Mouse (Mus musculus) T-cell, adult 2 months (primary cell): ENCODE data around the gene Chia1.
A peak's percentile ranks its signal among the peaks of the same experiment; 100 is the strongest.
"Not testable (repeated sequence)": the region's sequence is repeated elsewhere in the genome, so short reads cannot be mapped to it uniquely, and the experiment has no call there.

Source experiments
- DNase-seq: peaks from one replicate; pipeline ENCODE4 v3.0.0; 2022; ENCODE audit warnings: low spot score

Chia1 gene

GRCm38 (mm10) chr3:106112929-106113328 is at the start of gene Chia1:
Gene Chia1 (plus strand): TSS chr3:106113229.
- no peak for DNase-seq

DNA sequence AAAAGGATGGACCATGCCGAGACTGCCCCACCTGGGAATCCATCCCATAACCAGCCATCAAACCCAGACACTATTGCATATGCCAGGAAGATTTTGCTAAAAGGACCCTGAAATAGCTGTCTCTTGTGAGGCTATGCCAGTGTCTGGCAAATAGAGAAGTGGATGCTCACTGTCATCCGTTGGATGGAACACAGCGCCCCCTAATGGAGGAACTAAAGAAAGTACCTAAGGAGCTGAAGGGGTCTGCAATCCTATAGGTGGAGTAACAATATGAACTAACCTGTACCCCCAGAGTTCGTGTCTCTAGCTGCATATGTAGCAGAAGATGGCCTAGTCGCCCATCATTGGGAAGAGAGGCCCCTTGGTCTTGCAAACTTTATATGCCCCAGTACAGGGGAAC is 45.3 kb upstream of the Chia1 start:
- peak; percentile 41 for DNase-seq

DNA sequence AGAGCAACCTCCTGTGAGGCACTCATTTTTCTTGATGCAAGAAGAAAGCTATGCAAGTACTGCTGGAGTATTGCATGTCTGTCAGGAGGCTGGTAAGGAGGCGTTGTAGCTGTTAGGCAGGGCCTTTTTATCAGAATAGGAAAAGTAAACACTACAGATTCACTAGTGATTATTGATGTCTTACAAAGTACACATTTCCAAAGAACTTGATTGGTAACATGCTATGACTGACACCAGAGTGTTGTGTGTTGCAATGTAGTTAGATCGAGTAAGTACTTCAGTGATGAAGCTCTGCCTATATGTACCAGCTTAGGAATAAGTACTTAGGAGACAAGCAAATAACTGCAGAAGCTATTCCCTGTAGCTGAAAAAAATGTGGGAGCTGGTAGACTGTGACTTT is 42.0 kb upstream of the Chia1 start:
- DNase-seq, result no peak

- no peak for DNase-seq
These were observed 38.2 kb upstream of the Chia1 start for GRCm38 (mm10) chr3:106074824-106075223.

- no peak for DNase-seq
These were observed 14.0 kb downstream of the Chia1 start for GRCm38 (mm10) chr3:106126999-106127398.

DNA sequence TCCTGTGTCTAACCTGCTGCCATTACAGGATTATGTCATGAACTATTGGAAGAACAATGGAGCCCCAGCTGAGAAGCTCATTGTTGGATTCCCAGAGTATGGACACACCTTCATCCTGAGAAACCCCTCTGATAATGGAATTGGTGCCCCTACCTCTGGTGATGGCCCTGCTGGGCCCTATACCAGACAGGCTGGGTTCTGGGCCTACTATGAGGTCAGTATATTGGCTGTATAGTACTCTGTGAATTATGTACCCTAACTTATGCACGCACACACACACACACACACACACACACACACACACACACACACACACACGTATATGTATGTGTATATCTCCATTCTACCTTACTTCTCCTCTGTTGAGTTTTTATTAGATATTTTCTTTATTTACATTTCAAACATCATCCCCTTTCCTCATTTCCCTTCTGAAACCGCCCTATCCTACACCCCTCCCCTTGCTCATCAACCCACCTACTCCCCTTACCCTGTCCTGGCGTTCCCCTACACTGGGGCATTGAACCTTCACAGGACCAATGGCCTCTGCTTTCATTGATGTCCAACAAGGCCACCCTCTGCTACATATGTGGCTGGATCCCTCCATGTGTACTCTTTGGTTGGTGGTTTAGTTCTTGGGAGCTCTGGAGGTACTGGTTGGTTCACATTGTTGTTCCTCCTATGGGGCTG is 15.9 kb downstream of the Chia1 start:
- no peak for DNase-seq

DNA sequence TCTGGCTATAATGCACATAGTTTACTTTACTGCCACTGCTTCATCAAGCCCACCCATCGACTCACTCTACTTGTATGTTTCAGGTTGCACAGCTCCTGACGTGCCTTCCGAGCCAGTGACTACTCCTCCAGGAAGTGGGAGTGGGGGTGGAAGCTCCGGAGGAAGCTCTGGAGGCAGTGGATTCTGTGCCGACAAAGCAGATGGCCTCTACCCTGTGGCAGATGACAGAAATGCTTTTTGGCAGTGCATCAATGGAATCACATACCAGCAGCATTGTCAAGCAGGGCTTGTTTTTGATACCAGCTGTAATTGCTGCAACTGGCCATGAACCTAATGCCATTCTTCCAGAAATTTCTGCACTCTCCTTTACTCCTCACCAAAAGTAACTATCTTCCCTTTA is 18.7 kb downstream of the Chia1 start:
- DNase-seq, result no peak

DNA sequence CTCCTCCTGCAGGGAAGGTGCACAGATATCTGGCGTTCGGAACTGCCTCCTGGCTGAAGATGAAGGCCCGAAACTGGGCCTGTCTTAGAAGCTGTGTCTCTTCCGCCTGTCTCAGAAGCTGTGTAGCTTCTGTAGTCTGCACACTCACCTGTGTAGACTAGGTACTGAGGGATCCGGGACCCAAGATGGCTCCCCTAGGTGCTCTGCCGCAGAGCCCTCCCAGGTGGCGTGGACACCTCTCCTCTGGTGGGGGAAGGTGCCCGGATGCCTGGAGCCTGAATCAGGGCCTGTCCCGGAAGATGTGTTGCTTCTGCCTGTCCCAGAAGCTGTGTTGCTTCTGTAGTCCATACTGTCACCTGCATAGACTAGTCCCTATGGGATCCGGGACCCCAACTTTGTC is 31.1 kb downstream of the Chia1 start:
- DNase-seq, result no peak

- no peak for DNase-seq
These were observed 41.4 kb downstream of the Chia1 start for GRCm38 (mm10) chr3:106154413-106154812.

- no peak for DNase-seq
These were observed 54.4 kb downstream of the Chia1 start, which contains the start of gene Chil3 for GRCm38 (mm10) chr3:106167464-106167863. Gene Chil3 (minus strand): TSS chr3:106167564.

- DNase-seq, result no peak
These were observed 57.6 kb downstream of the Chia1 start for GRCm38 (mm10) chr3:106170522-106171053.

DNA sequence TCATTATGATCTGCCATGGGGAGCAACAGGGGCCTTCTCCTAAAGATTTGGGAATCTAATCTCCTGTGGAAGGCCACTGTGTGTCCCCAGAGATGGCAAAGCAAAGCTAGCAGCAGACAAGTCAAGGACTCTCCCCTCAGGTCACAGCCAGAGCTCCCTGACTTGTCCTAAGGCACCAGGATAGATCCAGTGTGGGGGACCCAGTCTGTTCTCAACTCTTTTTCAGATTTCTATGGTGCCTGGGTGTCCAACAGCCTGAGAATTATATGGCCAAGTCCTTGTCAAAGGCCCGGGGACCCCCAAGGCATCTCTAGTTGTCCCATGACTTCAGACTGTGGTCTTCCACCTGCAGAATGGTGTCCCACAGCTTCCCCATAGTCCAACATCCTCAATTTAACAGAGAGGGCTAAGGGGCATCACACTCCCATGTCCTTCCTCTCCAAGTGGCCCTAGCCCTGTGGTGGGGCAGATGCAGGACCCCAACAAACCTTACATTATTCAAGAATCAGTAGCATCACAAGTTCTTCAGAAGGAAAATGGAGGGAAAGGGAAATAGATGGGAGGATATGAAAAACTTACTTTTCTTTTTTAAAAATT is 58.2 kb downstream of the Chia1 start:
- DNase-seq, result no peak

- DNase-seq, result not testable (repeated sequence)
These were observed 59.5 kb downstream of the Chia1 start for GRCm38 (mm10) chr3:106172506-106172905.

GRCm38 (mm10) chr3:106174971-106175370 is 61.9 kb downstream of the Chia1 start:
- DNase-seq, result not testable (repeated sequence)

DNA sequence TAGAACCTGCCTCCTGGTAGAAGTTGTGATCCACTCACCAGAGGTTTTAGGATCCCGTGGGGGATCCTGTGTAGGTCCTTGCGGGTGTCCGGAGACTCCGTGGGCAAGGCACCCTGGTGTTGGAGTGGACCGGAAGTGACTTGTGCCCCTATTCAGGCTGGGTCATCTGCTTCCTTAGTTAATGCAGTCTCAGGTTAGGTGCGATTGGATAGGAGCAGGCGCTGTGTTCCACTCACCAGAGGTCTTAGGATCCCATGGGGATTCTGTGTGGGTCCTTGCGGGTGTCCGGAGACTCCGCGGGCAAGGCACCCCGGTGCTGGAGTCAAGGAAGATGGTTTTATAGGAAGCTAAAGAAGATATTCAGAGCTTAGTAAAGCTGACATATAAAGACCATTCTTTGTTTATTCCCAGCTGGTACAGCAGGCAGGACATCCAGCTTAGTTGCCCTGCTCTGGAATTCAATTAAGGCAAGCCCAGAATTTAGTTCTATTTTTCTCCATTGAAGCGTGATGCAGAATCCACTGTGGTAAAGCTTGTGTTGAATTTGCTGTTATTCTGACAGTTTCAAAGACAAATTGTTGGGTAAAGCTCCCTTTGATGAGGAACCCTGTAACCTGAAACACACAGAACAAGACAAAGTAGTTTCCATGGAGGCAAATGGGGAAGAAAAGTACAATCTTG is 64.6 kb downstream of the Chia1 start:
- DNase-seq, result no peak
